Mouse (Mus musculus) right cerebral cortex, postnatal 25 days (tissue): Measurements from ENCODE around the gene Gm36176.
A peak's percentile ranks its signal among the peaks of the same experiment; 100 is the strongest.
"Not testable (repeated sequence)": the region's sequence is repeated elsewhere in the genome, so short reads cannot be mapped to it uniquely, and the experiment has no call there.

Experiments used
- DNase-seq: peaks from one replicate; pipeline ENCODE4 v3.0.0; 2022

The Gm36176 gene

DNA sequence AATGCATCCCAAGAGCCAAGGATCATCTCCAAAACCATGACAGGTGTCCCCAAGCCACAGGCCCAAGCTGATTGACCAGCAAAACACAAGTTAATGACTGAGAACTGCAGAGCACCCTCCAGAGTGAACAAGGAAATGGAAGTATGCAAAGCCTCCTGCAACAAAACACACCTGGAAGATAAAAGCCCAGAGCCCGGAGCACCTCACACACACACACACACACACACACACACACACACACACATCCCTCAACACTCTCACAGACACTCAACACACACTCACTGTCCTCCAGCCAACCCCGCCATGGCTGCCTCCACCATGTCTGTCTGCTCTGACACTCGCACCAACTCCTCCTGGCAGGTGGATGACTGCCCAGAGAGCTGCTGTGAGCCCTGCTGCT is at the start of gene Gm36176:
TSS of gene Gm36176 (plus strand) at position 301 of the 400 bp plus-strand sequence.
- no peak for DNase-seq

DNA sequence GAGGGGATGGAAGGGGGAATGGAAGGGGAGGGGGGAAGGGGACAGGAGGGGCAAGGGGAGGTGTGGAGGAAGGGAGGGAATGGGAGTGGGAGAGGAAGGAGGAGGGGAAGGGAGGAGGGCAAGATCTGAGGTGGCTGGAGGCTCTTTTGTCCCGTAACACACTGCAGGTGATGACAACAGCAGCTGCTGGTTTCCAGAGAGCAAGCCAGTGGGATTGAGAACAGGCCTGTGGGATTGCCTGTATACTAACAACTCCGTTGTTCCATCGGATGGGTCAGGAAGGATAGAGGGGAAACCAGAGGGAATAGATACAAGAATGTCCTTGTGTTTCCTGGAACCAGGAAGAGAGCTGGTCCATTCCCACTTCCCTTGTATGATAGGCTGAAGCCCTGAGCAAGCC is 48.9 kb upstream of the Gm36176 start:
- no peak for DNase-seq

GRCm38 (mm10) chr10:77798164-77798920 is 48.3 kb upstream of the Gm36176 start:
- DNase-seq: not testable (repeated sequence)

DNA sequence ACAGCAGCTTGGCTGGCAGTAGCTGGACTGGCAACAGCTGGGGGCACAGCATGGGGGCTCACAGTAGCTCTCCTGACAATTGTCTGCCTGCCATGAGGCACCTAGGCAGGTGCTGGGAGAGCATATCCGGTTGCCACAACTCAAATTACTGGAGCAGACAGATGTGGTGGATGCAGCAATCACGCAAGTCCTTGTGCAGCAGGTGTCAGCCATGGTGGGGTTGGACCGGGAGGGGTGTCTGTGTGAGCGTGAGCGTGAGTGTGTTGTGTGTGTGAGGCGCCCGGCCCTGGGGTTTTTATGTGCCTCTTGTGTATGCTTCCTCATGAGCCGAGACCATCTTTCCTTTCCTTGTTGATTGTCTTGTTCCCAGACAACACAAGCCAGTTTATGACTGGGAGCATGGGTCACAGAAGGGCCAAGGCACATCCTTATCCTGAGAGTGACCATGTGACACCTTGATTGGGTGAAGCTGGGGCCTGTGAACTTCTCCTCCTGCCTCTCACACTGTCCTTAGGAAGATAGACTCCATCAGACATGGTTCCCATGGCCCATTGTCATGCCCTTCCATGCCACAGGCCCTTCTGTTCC is 47.6 kb upstream of the Gm36176 start, which contains the start of gene Gm19668:
TSS of gene Gm19668 (minus strand) at position 213 of the 588 bp plus-strand sequence.
- DNase-seq: no peak

DNA sequence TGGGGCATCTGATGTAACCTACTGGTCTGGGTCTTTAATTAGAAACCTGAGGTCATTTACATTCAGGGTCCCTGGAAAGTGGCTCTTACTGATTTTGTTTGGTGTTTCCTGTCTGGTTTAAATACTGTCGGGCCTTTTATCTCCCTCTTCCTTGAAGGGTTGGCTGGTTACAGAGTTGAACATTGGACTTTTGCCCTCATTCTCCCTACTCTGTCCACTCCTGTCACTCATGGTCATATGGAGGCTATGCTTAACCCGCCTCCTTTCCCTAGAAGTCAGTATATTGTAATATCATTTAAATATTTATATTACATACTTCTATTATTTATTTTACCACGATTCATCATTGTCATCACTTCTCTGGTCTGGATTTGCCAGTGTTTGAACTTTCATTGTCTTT is 42.5 kb upstream of the Gm36176 start:
- no peak for DNase-seq

- no peak for DNase-seq
These were observed 34.9 kb upstream of the Gm36176 start, which contains the start of gene Gm9507 for GRCm38 (mm10) chr10:77811743-77812142. TSS of gene Gm9507 (minus strand) at chr10:77811843.

GRCm38 (mm10) chr10:77814382-77814781 is 32.2 kb upstream of the Gm36176 start, which contains the start of gene Gm2696:
TSS of gene Gm2696 (plus strand) at chr10:77814682.
- DNase-seq: no peak

- no peak for DNase-seq
These were observed 31.1 kb upstream of the Gm36176 start for GRCm38 (mm10) chr10:77815514-77815913.

GRCm38 (mm10) chr10:77818523-77818922 is 28.1 kb upstream of the Gm36176 start:
- DNase-seq: no peak

DNA sequence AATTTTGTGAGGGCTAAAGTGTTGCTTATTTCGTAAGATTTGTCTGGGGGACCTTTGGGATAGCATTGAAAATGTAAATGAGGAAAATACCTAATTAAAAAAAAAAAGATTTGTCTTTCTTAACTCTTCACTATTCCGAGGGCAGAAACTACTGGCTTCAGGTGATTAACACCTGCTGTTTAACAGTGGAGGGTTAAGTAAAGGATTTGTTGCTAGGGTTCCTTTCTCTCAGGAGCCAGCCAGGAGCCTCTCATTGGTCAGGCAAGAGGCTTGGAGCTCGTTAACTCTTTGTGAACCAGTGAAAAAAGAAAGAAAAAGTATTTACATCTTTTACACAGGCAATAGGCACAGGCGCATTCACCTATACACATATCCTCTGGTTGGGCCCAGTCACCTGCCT is 27.4 kb upstream of the Gm36176 start:
- DNase-seq: no peak

DNA sequence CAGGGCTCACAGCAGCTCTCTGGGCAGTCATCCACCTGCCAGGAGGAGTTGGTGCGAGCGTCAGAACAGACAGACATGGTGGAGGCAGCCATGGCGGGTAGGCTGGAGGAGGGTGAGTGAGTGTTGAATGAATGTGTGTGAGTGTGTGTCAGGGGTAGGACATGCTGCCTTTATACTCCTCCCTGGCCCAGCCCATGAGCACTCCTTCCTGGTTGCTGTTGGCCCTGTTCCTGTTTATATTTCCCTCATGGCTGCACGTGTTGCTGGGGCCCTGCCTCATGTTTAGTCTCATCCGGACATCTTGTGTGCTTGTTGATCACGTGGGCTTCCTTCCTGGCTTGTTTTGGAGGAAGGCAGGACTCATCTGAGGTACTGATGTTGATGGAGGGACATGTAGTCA is 19.7 kb upstream of the Gm36176 start, which contains the start of gene Krtap10-4:
TSS of gene Krtap10-4 (minus strand) at position 145 of the 400 bp plus-strand sequence.
- DNase-seq: no peak

DNA sequence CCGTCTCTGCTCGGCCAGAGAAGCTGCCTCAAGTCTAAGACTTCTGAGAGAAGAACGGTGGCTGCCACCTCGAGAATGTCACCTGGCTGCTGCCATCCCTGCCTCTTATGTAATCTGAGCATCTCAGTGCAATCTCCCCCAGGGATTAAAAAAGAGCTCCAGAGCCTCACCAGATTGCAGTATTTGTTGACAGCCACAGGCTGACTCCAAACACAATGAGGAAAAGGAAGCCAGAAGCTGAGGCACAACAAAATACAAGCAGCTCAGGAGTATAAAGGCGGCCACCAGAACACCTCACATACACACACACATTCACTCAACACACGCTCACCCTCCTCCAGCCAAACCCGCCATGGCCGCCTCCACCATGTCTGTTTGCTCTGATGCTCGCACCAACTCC is 11.0 kb upstream of the Gm36176 start, which contains the start of gene Krtap10-10:
TSS of gene Krtap10-10 (plus strand) at position 301 of the 400 bp plus-strand sequence.
- DNase-seq: peak; percentile 17

DNA sequence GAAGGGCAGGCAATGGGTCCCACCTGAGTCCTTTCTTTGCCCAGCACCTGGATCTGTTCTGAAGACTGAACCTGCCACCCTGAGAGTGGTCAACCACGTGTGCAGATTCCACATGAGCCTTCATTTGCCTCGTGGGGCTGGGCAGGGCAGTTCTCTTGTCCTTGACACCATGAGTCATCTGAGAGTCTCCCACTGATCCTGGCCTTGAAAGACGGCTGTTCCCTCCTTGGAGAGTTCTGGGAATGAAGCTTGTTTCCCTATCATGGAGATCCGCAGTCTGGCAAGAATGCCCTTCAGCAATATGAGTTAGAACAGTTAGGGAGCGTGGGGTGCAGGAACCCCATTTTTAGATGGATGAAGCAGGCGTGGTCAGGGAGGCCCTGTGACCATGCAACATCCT is 7.6 kb upstream of the Gm36176 start:
- DNase-seq: no peak

DNA sequence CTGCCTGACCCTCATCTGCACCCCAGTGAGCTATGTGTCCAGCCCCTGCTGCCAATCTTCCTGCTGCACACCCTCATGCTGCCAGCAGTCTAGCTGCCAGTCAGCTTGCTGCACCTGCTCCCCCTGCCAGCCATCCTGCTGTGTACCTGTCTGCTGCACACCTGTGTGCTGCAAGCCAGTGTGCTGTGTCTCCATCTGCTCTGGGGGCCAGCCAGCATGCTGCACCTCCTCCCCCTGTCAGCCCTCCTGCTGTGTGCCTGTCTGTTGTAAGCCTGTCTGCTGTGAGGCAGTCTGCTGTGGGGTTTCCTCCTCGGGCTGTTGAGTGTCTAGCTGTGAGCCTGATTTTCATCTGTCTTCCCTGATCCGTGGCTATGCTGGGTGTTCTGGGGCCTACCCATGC is 358 bp downstream of the Gm36176 start:
- no peak for DNase-seq

DNA sequence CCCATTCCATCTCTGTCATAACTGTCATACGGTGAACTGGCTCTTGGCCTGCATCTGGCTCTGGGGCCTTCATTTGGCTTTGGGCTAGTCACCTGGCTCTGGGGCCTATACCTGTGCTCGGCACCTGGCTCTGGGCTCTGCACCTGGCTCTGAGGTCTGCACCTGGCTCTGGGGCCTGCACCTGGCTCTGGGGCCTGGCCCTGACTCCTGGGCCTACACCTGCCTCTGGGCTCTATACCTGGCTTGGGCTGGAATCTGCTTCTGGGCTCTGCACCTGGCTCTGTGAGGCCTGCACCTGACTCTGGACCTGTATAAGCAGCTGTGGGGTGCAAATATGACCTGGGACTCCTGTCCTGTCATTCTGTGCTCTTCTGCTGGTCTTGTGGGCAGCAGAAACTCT is 935 bp downstream of the Gm36176 start:
- DNase-seq: no peak

GRCm38 (mm10) chr10:77852559-77852958 is 6.0 kb downstream of the Gm36176 start, which contains the start of gene Gm10318:
TSS of gene Gm10318 (plus strand) at chr10:77852859.
- no peak for DNase-seq

- no peak for DNase-seq
These were observed 15.1 kb downstream of the Gm36176 start, which contains the start of gene Gm3285 for GRCm38 (mm10) chr10:77861675-77862074. TSS of gene Gm3285 (plus strand) at chr10:77861975.

DNA sequence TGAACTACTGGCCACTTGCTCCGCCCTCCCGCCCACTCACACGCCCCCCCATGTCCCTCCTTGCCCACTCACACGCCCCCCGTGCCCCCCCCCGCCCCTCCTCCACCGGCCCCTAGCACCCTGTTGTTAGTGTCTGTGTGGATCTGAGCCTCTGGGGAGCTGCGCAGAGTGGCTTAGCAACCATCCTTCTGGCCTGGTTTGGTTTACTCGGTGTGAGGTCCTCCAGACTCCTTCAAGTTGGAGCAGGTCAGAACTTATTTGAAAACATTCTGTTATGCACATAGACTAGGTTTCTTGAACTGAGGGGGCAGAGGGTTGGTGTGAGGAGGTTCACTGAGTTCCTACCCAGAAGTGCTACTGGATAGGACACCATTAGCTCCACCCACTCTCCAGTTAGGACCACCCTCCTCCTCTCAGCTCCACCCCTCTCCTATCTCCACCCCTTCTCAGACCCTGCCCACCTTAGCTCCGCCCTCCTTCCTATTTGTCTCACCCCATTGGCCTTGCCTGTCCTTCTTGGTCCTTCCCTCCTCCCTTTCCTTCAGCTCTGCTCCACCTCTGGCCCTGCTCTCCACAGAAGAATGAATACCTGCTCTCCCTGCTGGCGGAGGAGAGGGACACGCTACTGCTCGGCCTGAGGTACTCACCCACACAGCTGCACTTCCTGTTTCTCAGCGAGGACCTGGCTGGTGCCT is 17.6 kb downstream of the Gm36176 start:
- DNase-seq: no peak

- no peak for DNase-seq
These were observed 18.1 kb downstream of the Gm36176 start for GRCm38 (mm10) chr10:77864762-77865143.

DNA sequence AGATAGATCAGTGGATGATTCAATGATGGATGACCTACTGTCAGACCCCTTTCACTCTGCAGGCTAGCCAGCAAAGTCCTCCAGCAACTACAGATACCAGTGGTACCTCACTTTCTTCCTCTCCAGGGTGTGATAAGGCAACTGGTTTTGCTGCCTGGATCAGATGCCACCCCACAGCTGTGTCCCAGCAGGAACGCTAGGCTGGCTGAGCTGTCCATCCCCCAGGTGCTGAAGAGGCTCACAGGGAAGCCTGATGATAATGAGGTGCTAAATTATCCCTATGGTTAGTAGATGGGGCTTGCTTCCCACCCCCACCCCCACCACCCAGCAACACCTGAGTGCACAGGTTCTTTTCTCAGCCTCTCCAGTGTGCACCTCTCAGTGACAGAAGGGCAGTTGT is 20.9 kb downstream of the Gm36176 start:
- no peak for DNase-seq

DNA sequence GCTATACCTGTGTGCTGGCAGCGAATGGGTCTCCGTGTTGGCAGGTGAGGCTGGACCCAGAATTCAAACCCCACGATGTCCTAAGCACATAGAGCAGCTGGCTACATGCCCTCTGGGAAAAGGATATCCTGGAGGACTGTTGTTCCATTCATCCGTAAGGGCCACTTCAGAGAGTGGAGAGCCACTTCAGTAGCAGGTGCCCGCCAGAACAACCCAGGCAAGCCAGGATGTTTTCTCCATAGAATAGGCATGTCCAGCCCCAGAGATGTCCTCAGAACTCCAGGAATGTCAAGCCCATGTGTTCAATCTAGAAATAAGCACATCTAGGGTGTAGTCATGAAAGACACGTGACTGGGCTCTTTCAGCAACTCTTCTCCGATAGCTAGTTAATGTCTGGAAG is 23.0 kb downstream of the Gm36176 start:
- DNase-seq: no peak

DNA sequence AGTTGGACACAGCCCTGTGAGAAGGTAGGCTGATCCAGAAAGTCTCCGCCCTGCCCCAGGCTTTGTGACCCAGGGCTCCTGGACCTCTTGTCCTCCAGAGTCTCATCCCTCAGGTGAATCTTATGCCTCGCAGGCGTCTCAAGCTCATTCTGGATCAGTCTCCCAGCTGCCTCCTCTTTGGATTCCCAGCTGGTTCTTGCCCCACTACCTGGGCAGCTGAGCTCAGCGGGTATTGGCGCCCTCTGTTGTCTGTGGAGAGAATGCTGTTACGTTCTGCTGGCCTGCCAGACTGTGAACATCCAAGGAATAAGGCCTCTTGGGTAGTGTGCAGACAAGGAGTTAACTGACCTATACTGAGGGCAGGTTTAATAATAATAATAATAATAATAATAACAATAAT is 32.4 kb downstream of the Gm36176 start:
- no peak for DNase-seq

GRCm38 (mm10) chr10:77880305-77880704 is 33.7 kb downstream of the Gm36176 start:
- no peak for DNase-seq
